Mouse (Mus musculus) heart, adult 2 months (tissue): ENCODE results near the gene Nusap1.

ENCODE experiments used
- CTCF ChIP-seq: fragments of 200-600 bp; IDR thresholded peaks from 2 replicates; pipeline ENCODE4 v1.8.1; 2022; ENCODE audit warnings: antibody characterized with exemption, mild to moderate bottlenecking, moderate library complexity
- POLR2A ChIP-seq: fragments of 200-500 bp; IDR thresholded peaks from 2 replicates; pipeline ENCODE4 v1.6.1; 2011; ENCODE audit warnings: mild to moderate bottlenecking, low read depth, low read length, control low read depth; ENCODE audit not compliant: insufficient read depth

DNA sequence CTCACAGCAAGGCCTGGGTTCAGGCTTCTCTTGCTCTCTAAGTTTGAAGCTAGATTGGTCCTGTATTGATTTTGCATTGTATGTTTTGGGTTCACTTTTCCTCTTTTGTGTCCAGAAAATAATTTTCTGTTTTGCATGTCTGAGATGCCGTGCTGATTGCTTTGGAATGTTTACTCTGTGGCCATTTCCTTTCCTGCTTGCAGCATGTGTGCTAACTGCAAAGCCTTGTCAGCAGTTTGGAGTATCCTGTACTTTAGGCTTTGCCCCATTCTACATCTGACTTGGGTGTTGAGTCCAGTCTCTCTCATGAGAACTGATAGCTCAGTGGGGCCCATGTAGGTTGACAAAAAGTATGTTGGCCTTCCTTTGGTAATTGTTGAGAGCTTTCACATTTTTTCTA is 15.6 kb upstream of the Nusap1 start:
- TF ChIP-seq CTCF (no peak), POLR2A (no peak)
